Mouse (Mus musculus) urinary bladder, postnatal 4 days (tissue): ENCODE measurements around the gene Sik3.

ENCODE experiments used
- DNase-seq, 2 experiments: peaks; one replicate each; pipeline ENCODE4 v3.0.0; 2021 to 2022; ENCODE audit warnings: low spot score in 2 of 2

Sik3 gene

GRCm38 (mm10) chr9:46188370-46188769 is 175.8 kb downstream of the Sik3 start:
- no peak for DNase-seq

DNA sequence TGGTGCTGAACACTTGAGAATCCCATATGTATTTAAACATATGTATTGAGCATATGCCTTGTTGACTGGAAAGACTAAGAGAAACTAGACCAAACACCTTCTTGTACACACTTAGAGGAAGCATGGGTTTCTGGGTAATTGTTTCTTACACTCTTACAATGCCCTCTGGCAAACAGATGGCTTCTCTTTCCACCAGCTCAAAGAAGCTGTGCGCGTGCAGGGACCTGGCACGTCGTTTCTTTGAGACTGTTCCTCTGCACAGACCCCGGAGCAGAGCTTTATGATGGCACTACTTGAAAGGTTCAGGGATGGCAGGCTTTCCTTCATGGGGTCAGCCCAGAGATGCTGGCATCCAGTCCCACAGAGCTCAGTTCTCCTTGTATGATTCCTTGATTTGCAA is 176.3 kb downstream of the Sik3 start:
- DNase-seq: no peak

DNA sequence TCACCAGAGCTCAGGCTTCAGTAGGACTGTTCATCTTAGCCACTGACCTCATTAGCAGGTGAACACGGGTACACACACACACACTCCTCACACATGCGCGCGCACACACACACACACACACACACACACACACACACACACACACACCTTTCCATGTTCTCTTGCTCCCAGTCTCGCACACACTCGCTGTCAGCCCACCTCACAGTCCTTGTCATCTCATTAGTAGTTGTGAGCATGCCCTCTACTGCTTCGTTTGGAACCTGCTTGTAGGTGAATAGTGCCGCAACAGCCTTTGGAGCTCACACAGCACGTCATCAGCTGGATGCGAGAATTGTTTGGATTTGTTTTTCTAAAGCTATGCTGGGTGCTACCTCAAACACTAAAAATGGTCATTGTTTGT is 176.8 kb downstream of the Sik3 start:
- no peak for DNase-seq

DNA sequence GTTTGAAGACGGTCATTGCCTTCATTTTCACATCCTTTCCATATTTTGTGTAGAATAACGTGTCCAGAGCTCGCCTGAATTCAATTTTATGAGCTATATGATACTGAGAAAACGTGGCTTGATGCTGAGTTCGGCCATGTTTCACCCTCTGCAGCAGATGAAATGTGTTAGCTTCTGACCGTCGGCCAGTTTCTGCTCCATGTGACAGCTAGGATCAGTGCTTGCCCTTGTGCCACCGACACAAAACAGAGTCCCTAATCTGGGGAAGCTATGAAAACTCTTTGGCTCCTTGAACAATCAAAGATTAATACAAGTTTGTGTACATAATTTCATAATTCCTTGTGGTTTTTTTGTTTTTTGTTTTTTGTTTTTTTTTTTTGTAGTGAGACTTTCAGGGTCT is 178.6 kb downstream of the Sik3 start:
- no peak for DNase-seq

GRCm38 (mm10) chr9:46191644-46192043 is 179.0 kb downstream of the Sik3 start:
- no peak for DNase-seq

GRCm38 (mm10) chr9:46192642-46193041 is 180.0 kb downstream of the Sik3 start:
- DNase-seq: no peak

GRCm38 (mm10) chr9:46194809-46195208 is 182.2 kb downstream of the Sik3 start:
- DNase-seq: no peak

GRCm38 (mm10) chr9:46196699-46197169 is 184.1 kb downstream of the Sik3 start:
- DNase-seq: no peak

- DNase-seq: no peak
These were observed 185.8 kb downstream of the Sik3 start for GRCm38 (mm10) chr9:46198461-46198860.

DNA sequence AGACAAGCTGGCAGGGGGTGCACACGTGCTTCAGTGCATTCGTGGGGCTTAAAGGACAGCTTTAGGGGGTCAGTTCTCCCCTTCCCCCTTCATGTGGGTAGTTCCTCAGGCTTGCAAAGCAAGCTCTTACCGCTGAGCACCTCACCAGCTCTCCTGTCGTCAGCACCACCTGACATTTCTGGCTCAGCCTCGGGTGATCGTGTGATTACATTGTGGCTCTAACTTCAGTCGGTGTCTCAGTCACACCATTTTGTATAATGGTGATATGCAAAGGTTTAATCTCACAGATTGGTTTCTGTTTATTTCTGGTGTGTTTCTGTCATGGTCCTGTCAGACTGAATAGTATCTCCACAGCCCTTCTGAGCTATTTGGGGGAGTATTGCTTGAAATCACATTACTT is 186.3 kb downstream of the Sik3 start:
- DNase-seq: no peak

GRCm38 (mm10) chr9:46199609-46200008 is 187.0 kb downstream of the Sik3 start:
- DNase-seq: no peak

DNA sequence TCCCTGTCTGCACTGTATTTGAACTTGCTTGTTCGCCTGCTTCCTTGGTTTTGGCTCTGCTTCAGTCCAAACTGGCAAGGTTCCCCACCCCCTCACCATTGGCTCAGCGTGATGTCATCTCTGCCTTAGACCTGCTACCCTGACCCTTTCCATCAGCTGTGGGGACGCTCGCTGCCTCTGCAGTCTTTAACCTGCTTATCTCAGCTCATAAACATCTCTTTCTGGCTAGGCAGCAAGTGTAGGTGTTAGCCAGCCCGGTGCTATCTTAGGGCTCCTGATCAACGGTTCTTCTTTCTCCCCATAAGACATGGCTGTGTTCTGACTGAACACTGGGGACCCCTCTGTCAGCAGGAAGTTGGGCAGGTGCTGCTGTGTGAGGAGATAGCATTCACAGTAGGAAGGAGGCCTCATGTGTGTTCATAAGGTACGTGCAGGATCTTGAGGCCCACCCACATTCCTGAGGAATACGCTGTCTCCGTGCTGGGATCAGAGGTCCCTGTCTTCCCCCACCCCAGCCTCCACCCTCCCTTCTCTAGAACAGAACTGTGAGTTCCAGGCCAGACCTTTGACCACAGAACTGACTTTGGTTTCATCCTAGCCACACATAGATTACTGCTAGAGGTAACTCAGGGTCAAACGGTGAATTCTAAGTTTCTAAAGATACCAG is 194.3 kb downstream of the Sik3 start:
- no peak for DNase-seq

GRCm38 (mm10) chr9:46207501-46207869 is 194.9 kb downstream of the Sik3 start:
- no peak for DNase-seq

DNA sequence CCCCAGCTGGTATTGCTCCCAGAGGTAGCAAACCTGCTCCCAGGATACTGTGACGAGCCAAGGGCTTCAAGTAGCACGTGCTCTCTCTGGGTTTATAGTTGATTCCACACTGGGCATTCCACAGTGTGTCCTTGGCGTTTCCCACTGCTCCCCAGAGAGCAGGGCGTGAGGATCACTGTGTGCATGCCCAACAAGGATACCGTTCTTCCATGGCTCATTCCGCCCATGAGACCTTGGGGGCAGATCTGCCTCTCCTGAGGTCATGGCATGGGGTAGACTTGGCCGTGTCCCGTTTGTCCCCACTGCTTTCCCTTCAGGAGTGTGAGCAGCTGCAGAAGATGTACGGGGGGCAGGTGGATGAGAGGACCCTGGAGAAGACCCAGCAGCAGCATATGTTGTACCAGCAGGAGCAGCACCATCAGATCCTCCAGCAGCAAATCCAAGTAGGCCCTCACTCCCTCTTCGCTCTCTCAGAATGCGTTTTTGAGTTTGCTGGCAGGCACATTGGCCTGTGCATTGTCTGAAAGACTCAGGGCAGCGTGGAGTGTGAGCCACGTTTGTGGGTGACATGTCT is 195.9 kb downstream of the Sik3 start:
- no peak for DNase-seq

GRCm38 (mm10) chr9:46210473-46210872 is 197.9 kb downstream of the Sik3 start:
- DNase-seq: no peak

DNA sequence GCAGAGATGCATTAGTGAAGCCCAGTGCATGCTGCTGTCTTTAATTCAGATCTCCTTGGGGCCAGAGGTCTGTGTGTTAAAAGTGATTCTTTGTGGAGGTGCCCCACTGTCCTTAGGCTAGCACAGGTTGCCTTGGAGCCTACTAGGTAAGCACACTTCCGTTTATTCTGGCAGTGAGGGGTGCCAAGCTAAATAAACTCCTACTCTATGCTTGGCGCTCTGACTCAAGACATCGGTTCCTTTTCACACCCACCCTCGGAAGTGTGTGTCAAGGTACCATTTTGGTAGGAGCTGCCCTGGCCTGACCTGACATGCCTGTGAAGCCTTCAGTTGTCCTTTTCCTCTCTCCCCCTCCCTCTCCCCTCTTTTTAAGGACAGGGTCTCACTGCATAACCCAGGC is 201.7 kb downstream of the Sik3 start:
- DNase-seq: no peak

- DNase-seq: no peak
These were observed 202.3 kb downstream of the Sik3 start for GRCm38 (mm10) chr9:46214946-46215337.

DNA sequence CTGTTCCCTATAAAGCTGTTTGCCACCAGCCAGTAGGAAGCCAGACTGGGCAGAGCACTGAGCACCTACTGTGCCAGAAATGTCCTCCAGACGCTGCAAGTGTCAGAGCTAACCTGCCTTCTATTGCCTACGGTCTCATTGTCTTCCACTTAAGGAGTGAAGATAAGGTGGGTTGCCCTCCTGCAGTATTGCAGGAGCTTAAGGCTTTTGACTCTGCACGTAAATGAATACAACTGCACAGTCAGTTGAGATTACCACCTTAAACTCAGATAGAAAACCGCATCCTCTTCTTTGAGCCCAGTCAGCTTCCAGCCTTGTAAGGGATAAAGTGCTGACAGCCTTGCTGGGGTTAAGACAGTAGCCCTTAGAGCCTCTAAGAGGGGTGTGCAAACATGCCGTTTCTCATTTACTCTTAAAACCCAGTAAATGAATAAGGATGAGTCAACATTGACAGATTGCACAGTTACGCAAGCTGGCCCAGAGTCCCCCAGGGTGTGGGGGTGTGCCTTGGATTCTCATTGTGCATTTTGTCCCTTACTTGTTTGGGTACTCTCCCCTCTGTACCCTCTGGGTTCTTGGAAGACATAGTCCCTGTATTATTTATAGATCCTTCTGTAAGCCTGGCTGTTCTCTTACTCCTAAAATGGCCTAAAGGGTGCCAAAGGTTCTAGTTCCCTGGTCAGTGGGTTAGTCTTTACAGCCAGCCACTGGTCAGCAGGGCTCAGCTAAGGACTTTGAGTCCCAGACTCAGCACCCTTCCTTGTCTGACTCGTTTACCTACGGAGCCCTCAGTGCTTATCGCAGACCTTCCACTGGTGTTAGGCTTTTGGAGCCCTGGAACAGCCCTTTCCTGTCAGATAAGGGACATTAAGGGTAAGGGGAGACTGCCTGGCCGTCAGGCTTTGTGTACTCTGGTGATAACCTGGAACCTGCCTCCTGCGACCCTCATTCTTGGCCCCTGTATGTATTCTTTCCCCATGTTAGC is 203.0 kb downstream of the Sik3 start:
- no peak for DNase-seq

- DNase-seq: no peak
These were observed 204.3 kb downstream of the Sik3 start for GRCm38 (mm10) chr9:46216744-46217470.

DNA sequence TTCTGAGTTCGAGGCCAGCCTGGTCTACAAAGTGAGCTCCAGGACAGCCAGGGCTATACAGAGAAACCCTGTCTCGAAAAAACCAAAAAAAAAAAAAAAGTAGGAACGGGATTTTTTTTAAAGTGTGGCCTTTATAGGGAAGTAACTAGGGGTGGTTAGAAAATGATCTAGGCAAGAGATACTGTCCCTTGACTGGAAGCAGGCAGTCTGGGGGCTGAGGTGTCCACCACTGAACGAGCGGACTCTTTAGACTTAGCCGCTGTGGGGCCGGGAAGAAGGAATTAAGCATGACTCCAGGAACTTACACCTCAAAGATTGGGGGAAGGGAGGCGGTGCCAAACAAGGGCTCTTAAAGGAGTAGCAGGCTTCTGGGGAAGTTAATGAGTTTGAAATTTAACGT is 205.6 kb downstream of the Sik3 start:
- DNase-seq: no peak

GRCm38 (mm10) chr9:46223090-46223489 is 210.5 kb downstream of the Sik3 start:
- no peak for DNase-seq

DNA sequence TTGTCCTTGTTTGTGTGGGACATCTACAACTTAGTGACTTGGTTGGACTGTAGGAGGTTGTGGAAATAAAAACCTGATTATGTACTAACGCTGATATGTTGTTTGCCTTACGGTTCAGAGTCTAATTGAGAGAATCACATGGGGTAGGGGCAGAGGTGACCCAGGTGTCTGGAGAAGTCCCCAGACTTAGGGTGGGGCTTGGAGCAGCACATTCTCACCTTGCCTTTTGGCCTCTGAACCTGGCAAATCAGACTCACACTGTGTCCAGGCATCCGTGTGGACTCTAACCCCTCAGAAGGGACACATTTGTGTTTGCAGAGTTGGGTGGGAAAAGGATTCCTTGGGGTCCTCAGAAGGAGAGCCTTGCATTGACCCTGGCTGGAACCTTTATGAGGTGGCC is 211.5 kb downstream of the Sik3 start:
- no peak for DNase-seq
